Mouse (Mus musculus): ENCODE data around the gene Btbd11.

DNA sequence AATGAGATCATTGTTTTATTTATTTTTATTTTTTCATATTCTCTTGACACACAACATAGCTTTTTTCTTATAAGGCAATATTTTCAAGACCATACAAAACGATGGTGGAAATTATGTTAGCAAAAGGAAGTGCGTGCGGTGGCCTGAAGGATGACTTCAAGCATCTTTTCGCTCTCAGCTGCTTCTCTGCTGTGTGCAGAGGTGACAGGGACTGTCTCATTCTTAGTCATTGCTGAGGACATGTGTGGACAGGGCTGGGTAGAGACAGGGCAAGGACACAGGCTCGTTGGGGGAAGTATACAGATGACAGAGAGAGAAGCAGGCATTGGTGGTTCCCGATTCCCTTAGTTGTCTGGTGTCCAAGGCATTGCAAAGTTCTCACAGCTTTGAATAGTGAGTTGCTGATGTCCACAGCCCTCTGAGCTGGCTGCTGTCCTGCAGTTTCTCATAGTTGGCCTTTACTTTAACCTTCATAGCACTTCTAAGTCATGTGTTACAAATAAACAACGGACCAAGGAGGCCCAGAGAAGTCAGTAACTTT, 135.7 kb downstream of the Btbd11 start:
- TF ChIP-seq CTCF (IDR thresholded peaks at IDR 0.05; ENCODE audit: low read depth, low read length) = no peak
- TF ChIP-seq POLR2A (IDR thresholded peaks at IDR 0.05; ENCODE audit: extremely low read depth, insufficient read depth, low read length) = no peak

Data from liver, adult 2 months (tissue).